Mouse (Mus musculus): ENCODE results near the gene Esr2. TPM values are rescaled to one million over a fixed set of nuclear protein-coding genes. Genes with fewer than 3 reads are reported as not detected.

Gene Esr2
- total and polyA plus RNA-seq, 2 experiments from 2014 or later: 0.20 to 0.44 TPM

GRCm38 (mm10) chr12:76085066-76085465 lies 92.0 kb downstream of the Esr2 start:
- ATAC-seq (ENCODE audit: low FRiP score) (no peak), DNase-seq (ENCODE audit: low spot score) (no peak)
- H3K4me1 ChIP-seq (ENCODE audit: insufficient read depth, low read length): peaks cover 10% of the 10 kb centered on the region; the same call in 1 of the 2 replicates
- 87% methylated on average over 9 of the region's 9 CpGs for WGBS
- no peak overlapping the region for H3K4me2 ChIP-seq (ENCODE audit: low read depth, low read length, poor library complexity, severe bottlenecking)
- H3K27me3 ChIP-seq (ENCODE audit: insufficient read depth, low read length): no peaks in the 10 kb centered on the region
- no peak overlapping the region for H3K4me3 ChIP-seq (ENCODE audit: low read depth, low read length)
- no peak overlapping the region for H3K9ac ChIP-seq (replicated peaks; ENCODE audit: low read length, poor library complexity, severe bottlenecking)
- H3K36me3 ChIP-seq (ENCODE audit: insufficient read depth, low read length): peaks cover 16% of the 10 kb centered on the region; the same call in 1 of the 2 replicates
- H3K27ac ChIP-seq (ENCODE audit: low read depth, low read length): no peak overlapping the region
- H3K9me3 ChIP-seq (ENCODE audit: low read length): no peaks in the 10 kb centered on the region
- no peak for TF ChIP-seq CTCF (IDR thresholded peaks at IDR 0.05)

DNA sequence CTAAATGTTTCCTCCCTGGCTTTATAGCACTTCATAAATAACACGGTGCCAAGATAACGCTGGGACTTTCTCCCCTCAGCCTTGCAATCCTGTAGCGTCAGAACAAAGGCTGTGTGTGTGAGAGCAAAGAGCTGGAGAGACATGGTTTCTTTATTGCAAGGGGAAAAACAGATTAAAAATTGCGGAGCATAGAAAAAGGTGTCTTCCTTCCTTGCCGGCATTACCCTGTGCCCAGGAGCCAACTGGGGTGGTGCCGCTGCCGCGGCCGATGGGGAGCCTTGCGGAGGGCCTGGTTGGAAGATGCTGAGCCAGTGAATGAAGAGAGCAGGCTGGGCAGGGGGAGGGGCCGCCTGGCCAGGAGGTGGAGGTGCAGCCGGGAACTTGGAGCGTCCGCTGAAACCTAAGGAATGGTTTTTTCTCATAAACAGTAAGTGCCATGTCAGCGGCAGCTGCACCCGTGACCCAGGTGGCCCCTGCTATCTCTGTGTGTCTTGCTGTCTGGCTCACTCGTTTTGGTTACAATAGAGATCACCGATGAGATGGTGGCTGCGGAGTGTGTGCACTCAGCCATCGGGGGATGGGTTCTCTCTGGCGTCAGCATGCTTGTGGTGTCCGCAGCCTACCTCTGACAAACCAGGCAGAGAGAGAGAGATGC lies 95.4 kb downstream of the Esr2 start:
- peak; percentile 83 for DNase-seq (ENCODE audit: low spot score)
- H3K9ac ChIP-seq (replicated peaks; ENCODE audit: low read length, poor library complexity, severe bottlenecking): peak overlapping the region; percentile 69
- 3% methylated on average over 22 of the region's 22 CpGs for WGBS

DNA sequence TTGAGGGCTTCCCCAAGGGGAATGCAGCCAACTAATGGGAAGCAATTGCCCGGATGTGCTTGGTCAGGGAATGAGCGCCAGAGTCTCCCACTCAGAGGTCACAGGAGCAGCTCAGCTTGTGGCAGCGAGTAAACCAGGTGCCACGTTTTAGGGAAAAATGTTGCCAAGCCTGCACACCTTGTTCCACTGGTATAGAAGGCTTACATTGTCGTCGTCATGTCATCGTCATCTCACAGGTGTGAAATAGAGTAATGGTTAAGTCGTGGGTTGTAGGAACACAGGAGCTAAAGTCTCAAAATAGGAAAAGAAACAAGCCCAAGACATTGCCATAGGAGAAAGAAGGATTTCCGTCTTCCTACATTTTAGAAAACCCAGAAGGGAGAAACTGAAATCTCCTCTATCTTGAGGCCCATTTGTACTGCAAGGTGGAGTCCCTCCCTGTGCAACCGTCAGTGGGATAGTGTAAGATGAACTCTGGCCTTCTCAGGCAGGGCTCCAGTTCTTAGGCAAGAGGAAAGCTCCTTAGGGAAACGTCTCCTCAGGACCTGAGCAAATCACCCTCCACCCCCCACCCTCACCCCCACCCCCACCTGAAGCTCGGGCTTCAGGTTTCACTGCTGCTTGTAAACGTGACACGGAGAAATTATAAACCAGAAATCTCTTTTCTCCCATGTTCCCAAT lies 96.0 kb downstream of the Esr2 start:
- no peaks in the 10 kb centered on the region for H3K9me3 ChIP-seq (ENCODE audit: low read length)
- no peaks in the 10 kb centered on the region for H3K36me3 ChIP-seq (ENCODE audit: insufficient read depth, low read length)
- H3K27ac ChIP-seq (ENCODE audit: low read depth, low read length): peak overlapping the region; percentile 95
- peak; percentile 18 for DNase-seq (ENCODE audit: low spot score)
- no peak for TF ChIP-seq CTCF (IDR thresholded peaks at IDR 0.05)
- H3K9ac ChIP-seq (replicated peaks; ENCODE audit: low read length, poor library complexity, severe bottlenecking): peak overlapping the region; percentile 69
- H3K4me2 ChIP-seq (ENCODE audit: low read depth, low read length, poor library complexity, severe bottlenecking): peak overlapping the region; percentile 59
- ATAC-seq (ENCODE audit: low FRiP score): peak; percentile 39; the same call in 1 of the 2 replicates
- H3K27me3 ChIP-seq (ENCODE audit: insufficient read depth, low read length): no peaks in the 10 kb centered on the region
- H3K4me1 ChIP-seq (ENCODE audit: insufficient read depth, low read length): peaks cover 10% of the 10 kb centered on the region; the same call in 1 of the 2 replicates
- H3K4me3 ChIP-seq (ENCODE audit: low read depth, low read length): peak overlapping the region; percentile 48
- WGBS: 42% methylated on average over 14 of the region's 14 CpGs

More for the DNA sequence above, 95.4 kb downstream of the Esr2 start:
- Histone ChIP-seq H3K4me1 (ENCODE audit: insufficient read depth, low read length) (peaks cover 10% of the 10 kb centered on the region; the same call in 1 of the 2 replicates), H3K9me3 (ENCODE audit: low read length) (no peaks in the 10 kb centered on the region), H3K4me2 (ENCODE audit: low read depth, low read length, poor library complexity, severe bottlenecking) (peak overlapping the region; percentile 59), H3K27me3 (ENCODE audit: insufficient read depth, low read length) (no peaks in the 10 kb centered on the region), H3K36me3 (ENCODE audit: insufficient read depth, low read length) (no peaks in the 10 kb centered on the region), H3K4me3 (ENCODE audit: low read depth, low read length) (peak overlapping the region; percentile 48), H3K27ac (ENCODE audit: low read depth, low read length) (peak overlapping the region; percentile 95)
- ATAC-seq (ENCODE audit: low FRiP score): peak; percentile 93
- no peak for TF ChIP-seq CTCF (IDR thresholded peaks at IDR 0.05)

GRCm38 (mm10) chr12:76073981-76074380 lies 103.1 kb downstream of the Esr2 start:
- 44% methylated on average over 7 of the region's 7 CpGs for WGBS
- no peak for TF ChIP-seq CTCF (IDR thresholded peaks at IDR 0.05)
- H3K27ac ChIP-seq (ENCODE audit: low read depth, low read length): no peak overlapping the region

DNA sequence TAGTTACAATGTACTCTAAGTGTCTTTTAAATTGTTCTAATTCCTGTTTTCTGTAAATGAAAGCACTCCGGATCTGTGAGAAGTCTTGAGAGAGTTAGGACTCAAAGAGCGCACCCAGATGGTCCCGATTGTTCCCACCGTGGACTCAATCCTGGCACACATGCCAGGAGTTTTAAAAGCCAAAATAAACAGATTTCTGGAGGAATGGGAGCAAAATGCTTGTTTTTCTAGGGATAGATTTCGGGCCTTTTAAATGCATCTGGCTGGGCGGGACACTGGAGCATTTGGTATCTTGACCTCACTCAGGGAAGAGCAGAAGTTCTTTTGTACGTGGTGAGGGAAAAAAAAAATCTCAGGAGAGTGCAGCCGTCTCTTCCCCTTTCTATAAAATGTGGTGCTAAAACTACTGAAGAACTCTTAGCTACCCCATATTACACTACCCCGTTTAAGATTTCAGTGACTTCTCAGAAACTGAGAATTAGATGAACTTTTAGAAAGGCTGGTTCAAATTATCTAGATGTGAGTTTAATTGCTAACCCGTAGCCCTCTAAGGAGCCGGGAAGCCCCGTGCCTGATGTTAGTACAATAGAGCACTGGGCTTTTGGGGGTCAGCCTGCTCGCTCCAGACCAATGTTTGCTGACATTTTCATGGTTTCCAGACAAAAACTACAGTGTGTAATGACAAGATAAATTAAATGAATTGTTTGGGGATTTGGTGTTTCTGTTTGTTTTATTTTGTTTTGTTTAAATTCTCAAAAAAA lies 103.8 kb downstream of the Esr2 start:
- no peak for DNase-seq (ENCODE audit: low spot score)
- no peak overlapping the region for H3K4me3 ChIP-seq (ENCODE audit: low read depth, low read length)
- WGBS: 23% methylated on average over 13 of the region's 13 CpGs
- H3K9me3 ChIP-seq (ENCODE audit: low read length): no peaks in the 10 kb centered on the region
- H3K9ac ChIP-seq (replicated peaks; ENCODE audit: low read length, poor library complexity, severe bottlenecking): no peak overlapping the region
- H3K4me1 ChIP-seq (ENCODE audit: insufficient read depth, low read length): 0 out of 2 replicates have a peak, but pooled peaks cover 3% of the 10 kb centered on the region
- no peak overlapping the region for H3K4me2 ChIP-seq (ENCODE audit: low read depth, low read length, poor library complexity, severe bottlenecking)
- no peak for ATAC-seq (ENCODE audit: low FRiP score)
- H3K27ac ChIP-seq (ENCODE audit: low read depth, low read length): no peak overlapping the region
- no peaks in the 10 kb centered on the region for H3K36me3 ChIP-seq (ENCODE audit: insufficient read depth, low read length)
- no peak for TF ChIP-seq CTCF (IDR thresholded peaks at IDR 0.05)
- no peaks in the 10 kb centered on the region for H3K27me3 ChIP-seq (ENCODE audit: insufficient read depth, low read length)

More at GRCm38 (mm10) chr12:76073981-76074380, 103.1 kb downstream of the Esr2 start:
- no peaks in the 10 kb centered on the region for H3K36me3 ChIP-seq (ENCODE audit: insufficient read depth, low read length)
- DNase-seq (ENCODE audit: low spot score): no peak
- H3K4me1 ChIP-seq (ENCODE audit: insufficient read depth, low read length): 0 out of 2 replicates have a peak, but pooled peaks cover 3% of the 10 kb centered on the region
- no peak overlapping the region for H3K9ac ChIP-seq (replicated peaks; ENCODE audit: low read length, poor library complexity, severe bottlenecking)
- no peaks in the 10 kb centered on the region for H3K9me3 ChIP-seq (ENCODE audit: low read length)
- H3K4me2 ChIP-seq (ENCODE audit: low read depth, low read length, poor library complexity, severe bottlenecking): no peak overlapping the region
- no peak for ATAC-seq (ENCODE audit: low FRiP score)
- H3K4me3 ChIP-seq (ENCODE audit: low read depth, low read length): no peak overlapping the region
- no peaks in the 10 kb centered on the region for H3K27me3 ChIP-seq (ENCODE audit: insufficient read depth, low read length)
